Mouse (Mus musculus): Measurements from ENCODE around the gene Ext2. TPM values are rescaled to one million over a fixed set of nuclear protein-coding genes. Genes with fewer than 3 reads are reported as not detected.

Gene Ext2
- polyA plus RNA-seq, 1 experiment from 2014 or later, result 84.7 TPM

GRCm38 (mm10) chr2:93681321-93681720 is 141.0 kb downstream of the Ext2 start:
- no peak overlapping the region for H3K9ac ChIP-seq
- H3K36me3 ChIP-seq, result no peaks in the 10 kb centered on the region
- H3K4me1 ChIP-seq, result peaks cover 4% of the 10 kb centered on the region; the same call in 1 of the 2 replicates
- 57% methylated on average over 5 of the region's 5 CpGs for WGBS
- no peak overlapping the region for H3K27ac ChIP-seq
- no peaks in the 10 kb centered on the region for H3K27me3 ChIP-seq
- ATAC-seq (ENCODE audit: low FRiP score), result no peak
- H3K4me2 ChIP-seq (replicated peaks), result no peak overlapping the region
- no peak overlapping the region for H3K4me3 ChIP-seq
- no peaks in the 10 kb centered on the region for H3K9me3 ChIP-seq (replicated peaks)

- Histone ChIP-seq H3K9me3 (replicated peaks) (no peaks in the 10 kb centered on the region), H3K4me2 (replicated peaks) (no peak overlapping the region), H3K36me3 (no peaks in the 10 kb centered on the region), H3K27me3 (no peaks in the 10 kb centered on the region), H3K4me1 (peaks cover 10% of the 10 kb centered on the region), H3K9ac (no peak overlapping the region), H3K27ac (no peak overlapping the region), H3K4me3 (no peak overlapping the region)
- ATAC-seq (ENCODE audit: low FRiP score), result no peak
- WGBS, result 90% methylated on average over 14 of the region's 14 CpGs
Observed at GRCm38 (mm10) chr2:93677231-93677630, 145.1 kb downstream of the Ext2 start.

GRCm38 (mm10) chr2:93671573-93672184 is 150.7 kb downstream of the Ext2 start:
- peaks cover 18% of the 10 kb centered on the region for H3K4me1 ChIP-seq
- peak overlapping the region; percentile 27; the same call in 1 of the 2 replicates for H3K9ac ChIP-seq
- H3K4me3 ChIP-seq, result no peak overlapping the region
- no peaks in the 10 kb centered on the region; the same call in 1 of the 2 replicates for H3K27me3 ChIP-seq
- H3K36me3 ChIP-seq, result no peaks in the 10 kb centered on the region
- H3K4me2 ChIP-seq (replicated peaks), result no peak overlapping the region
- H3K27ac ChIP-seq, result no peak overlapping the region
- no peaks in the 10 kb centered on the region for H3K9me3 ChIP-seq (replicated peaks)
- WGBS, result 57% methylated on average over 15 of the region's 15 CpGs
- ATAC-seq (ENCODE audit: low FRiP score), result no peak

GRCm38 (mm10) chr2:93666146-93666858 is 156.1 kb downstream of the Ext2 start:
- Histone ChIP-seq H3K36me3 (no peaks in the 10 kb centered on the region), H3K4me1 (peaks cover 10% of the 10 kb centered on the region), H3K9me3 (replicated peaks) (no peaks in the 10 kb centered on the region), H3K4me2 (replicated peaks) (no peak overlapping the region), H3K27me3 (peaks cover 3% of the 10 kb centered on the region; the same call in 1 of the 2 replicates), H3K4me3 (no peak overlapping the region), H3K9ac (no peak overlapping the region), H3K27ac (no peak overlapping the region)
- no peak for ATAC-seq (ENCODE audit: low FRiP score)
- 72% methylated on average over 3 of the region's 3 CpGs for WGBS

GRCm38 (mm10) chr2:93665472-93665871 is 156.9 kb downstream of the Ext2 start:
- Histone ChIP-seq H3K27ac (no peak overlapping the region), H3K27me3 (peaks cover 3% of the 10 kb centered on the region; the same call in 1 of the 2 replicates), H3K4me3 (no peak overlapping the region), H3K9me3 (replicated peaks) (no peaks in the 10 kb centered on the region), H3K9ac (no peak overlapping the region), H3K4me1 (peaks cover 10% of the 10 kb centered on the region), H3K4me2 (replicated peaks) (no peak overlapping the region), H3K36me3 (no peaks in the 10 kb centered on the region)
- no peak for ATAC-seq (ENCODE audit: low FRiP score)
- WGBS, result 83% methylated on average over 5 of the region's 5 CpGs

GRCm38 (mm10) chr2:93662240-93662865 is 160.0 kb downstream of the Ext2 start:
- Histone ChIP-seq H3K27me3 (0 out of 2 replicates have a peak, but pooled peaks cover 8% of the 10 kb centered on the region), H3K9me3 (replicated peaks) (no peaks in the 10 kb centered on the region), H3K27ac (no peak overlapping the region), H3K9ac (no peak overlapping the region), H3K4me3 (no peak overlapping the region), H3K36me3 (no peaks in the 10 kb centered on the region), H3K4me2 (replicated peaks) (no peak overlapping the region), H3K4me1 (peaks cover 10% of the 10 kb centered on the region)
- no peak for ATAC-seq (ENCODE audit: low FRiP score)
- 10% methylated on average over 16 of the region's 16 CpGs for WGBS

- no peaks in the 10 kb centered on the region for H3K9me3 ChIP-seq (replicated peaks)
- no peak for ATAC-seq (ENCODE audit: low FRiP score)
- H3K9ac ChIP-seq, result no peak overlapping the region
- H3K4me3 ChIP-seq, result no peak overlapping the region
- peaks cover 10% of the 10 kb centered on the region for H3K4me1 ChIP-seq
- 82% methylated on average over 6 of the region's 6 CpGs for WGBS
- H3K27me3 ChIP-seq, result 0 out of 2 replicates have a peak, but pooled peaks cover 8% of the 10 kb centered on the region
- H3K36me3 ChIP-seq, result no peaks in the 10 kb centered on the region
- no peak overlapping the region for H3K27ac ChIP-seq
- no peak overlapping the region for H3K4me2 ChIP-seq (replicated peaks)
Observed at GRCm38 (mm10) chr2:93661096-93661495, 161.3 kb downstream of the Ext2 start.

GRCm38 (mm10) chr2:93659705-93660308 is 162.6 kb downstream of the Ext2 start:
- Histone ChIP-seq H3K9me3 (replicated peaks) (no peaks in the 10 kb centered on the region), H3K36me3 (no peaks in the 10 kb centered on the region), H3K4me1 (peaks cover 10% of the 10 kb centered on the region), H3K4me3 (no peak overlapping the region), H3K27ac (no peak overlapping the region), H3K9ac (no peak overlapping the region), H3K4me2 (replicated peaks) (no peak overlapping the region), H3K27me3 (peaks cover 11% of the 10 kb centered on the region; the same call in 1 of the 2 replicates)
- ATAC-seq (ENCODE audit: low FRiP score), result no peak
- WGBS, result 83% methylated on average over 6 of the region's 6 CpGs

- Histone ChIP-seq H3K9ac (no peak overlapping the region), H3K27ac (no peak overlapping the region), H3K4me3 (no peak overlapping the region), H3K4me2 (replicated peaks) (no peak overlapping the region), H3K4me1 (peaks cover 10% of the 10 kb centered on the region), H3K9me3 (replicated peaks) (no peaks in the 10 kb centered on the region), H3K27me3 (peaks cover 11% of the 10 kb centered on the region; the same call in 1 of the 2 replicates), H3K36me3 (no peaks in the 10 kb centered on the region)
- ATAC-seq (ENCODE audit: low FRiP score), result no peak
- 35% methylated on average over 3 of the region's 3 CpGs for WGBS
Observed at GRCm38 (mm10) chr2:93659004-93659403, 163.4 kb downstream of the Ext2 start.

- ATAC-seq (ENCODE audit: low FRiP score), result no peak
- H3K4me3 ChIP-seq, result no peak overlapping the region
- H3K36me3 ChIP-seq, result no peaks in the 10 kb centered on the region
- WGBS, result 61% methylated on average over 11 of the region's 11 CpGs
- no peaks in the 10 kb centered on the region for H3K9me3 ChIP-seq (replicated peaks)
- H3K27me3 ChIP-seq, result peaks cover 36% of the 10 kb centered on the region
- no peak overlapping the region for H3K27ac ChIP-seq
- H3K4me1 ChIP-seq, result no peaks in the 10 kb centered on the region
- H3K4me2 ChIP-seq (replicated peaks), result no peak overlapping the region
- H3K9ac ChIP-seq, result no peak overlapping the region
Observed at GRCm38 (mm10) chr2:93654336-93655055, 167.9 kb downstream of the Ext2 start.

- H3K27ac ChIP-seq, result no peak overlapping the region
- H3K36me3 ChIP-seq, result no peaks in the 10 kb centered on the region
- WGBS, result 24% methylated on average over 4 of the region's 4 CpGs
- no peak for ATAC-seq (ENCODE audit: low FRiP score)
- H3K27me3 ChIP-seq, result peaks cover 79% of the 10 kb centered on the region
- peaks cover 7% of the 10 kb centered on the region for H3K4me1 ChIP-seq
- H3K9me3 ChIP-seq (replicated peaks), result no peaks in the 10 kb centered on the region
- H3K9ac ChIP-seq, result no peak overlapping the region
- no peak overlapping the region for H3K4me3 ChIP-seq
- H3K4me2 ChIP-seq (replicated peaks), result no peak overlapping the region
Observed at GRCm38 (mm10) chr2:93649243-93649870, 173.0 kb downstream of the Ext2 start.

Data from hindbrain, embryonic 12.5 days (tissue).